In the genomic region with DNA sequence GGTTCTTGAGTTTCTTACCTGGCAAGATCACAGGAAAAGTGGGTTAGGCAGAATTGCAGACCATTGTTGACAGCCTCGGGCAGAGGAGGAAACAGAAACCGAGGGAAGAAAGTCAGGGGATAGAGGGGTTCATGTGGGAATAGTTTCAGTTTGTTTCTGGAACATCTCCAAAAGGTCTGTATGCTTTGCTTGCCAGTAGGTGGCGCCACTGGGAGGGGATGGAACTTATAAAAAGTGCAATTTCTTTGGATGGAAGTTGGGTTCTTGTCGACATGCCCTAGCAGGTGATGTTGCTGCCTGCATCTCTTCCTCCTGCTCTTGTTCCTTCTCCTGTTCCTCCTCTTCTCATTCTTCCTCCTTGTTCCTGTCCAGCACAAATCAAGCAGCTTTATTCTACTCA, we compare ENCODE assay signal across 10 mouse cellular contexts.
DNase-seq lines count a peak whose midpoint lies in the region; ATAC-seq and TF ChIP-seq lines count a peak whose summit lies in the region.
"Had no signal": no experiment of that assay in that cellular context is flagged by ENCODE, and none has a peak within 500 bp of the region (broad histone marks: within the 10 kb centered on the region; RNA-seq: fewer than 3 reads in every experiment).

No protein-coding gene starts in this region.

- ATAC-seq in heart, postnatal 0 days (ENCODE audit: insufficient read depth, low read depth) = no peak

- H3K4me1 ChIP-seq in heart, postnatal 0 days (ENCODE audit: control insufficient read depth, insufficient read depth) = peaks cover 9% of the 10 kb centered on the region
- H3K4me1 ChIP-seq in heart, embryonic 10.5 days = peaks cover 8% of the 10 kb centered on the region
- no peaks in the 10 kb centered on the region for H3K4me1 ChIP-seq in cortical plate, adult 2 months (ENCODE audit: control insufficient read depth, insufficient read depth, low read length)
- H3K4me1 ChIP-seq: hindbrain, embryonic 10.5 days; limb, embryonic 13.5 days had no signal

- no peaks in the 10 kb centered on the region for H3K36me3 ChIP-seq in heart, postnatal 0 days (replicated peaks; ENCODE audit: control insufficient read depth, insufficient read depth, low read length)
- H3K36me3 ChIP-seq in heart, embryonic 10.5 days = no peaks in the 10 kb centered on the region
- H3K36me3 ChIP-seq: hindbrain, embryonic 10.5 days; limb, embryonic 13.5 days had no signal

- no peak for DNase-seq in heart, postnatal 0 days (ENCODE audit: low spot score)
- DNase-seq in heart, embryonic 10.5 days (ENCODE audit: low spot score) = no peak
- DNase-seq in spleen, postnatal 10 days (ENCODE audit: low spot score in 2 of 2) = peak; percentile 4 to 26
- DNase-seq in spleen, postnatal 36 days (ENCODE audit: low spot score in 2 of 2) = no peak
- peak; percentile 6 for DNase-seq in lung, postnatal 36 days
- no peak for DNase-seq in retina, embryonic 14.5 days (ENCODE audit: low spot score)
- DNase-seq in frontal cortex, postnatal 10 days (ENCODE audit: low spot score in 2 of 2) = no peak

- H3K9ac ChIP-seq in heart, postnatal 0 days (replicated peaks; ENCODE audit: low read depth, low read length) = no peak overlapping the region
- H3K9ac ChIP-seq: limb, embryonic 13.5 days had no signal

- TF ChIP-seq EP300 in heart, postnatal 0 days (IDR thresholded peaks at IDR 0.05; ENCODE audit: low read depth) = no peak

- no peaks in the 10 kb centered on the region for H3K27me3 ChIP-seq in heart, postnatal 0 days (ENCODE audit: control insufficient read depth, insufficient read depth, low read length)
- H3K27me3 ChIP-seq in heart, embryonic 10.5 days (ENCODE audit: insufficient read depth, poor library complexity, severe bottlenecking) = no peaks in the 10 kb centered on the region
- H3K27me3 ChIP-seq: limb, embryonic 13.5 days had no signal

- no peak overlapping the region for H3K27ac ChIP-seq in heart, postnatal 0 days (ENCODE audit: low read depth)
- H3K27ac ChIP-seq in heart, embryonic 10.5 days = no peak overlapping the region
- no peak overlapping the region for H3K27ac ChIP-seq in cortical plate, adult 2 months (ENCODE audit: insufficient read depth, low read length)
- H3K27ac ChIP-seq: hindbrain, embryonic 10.5 days; limb, embryonic 13.5 days had no signal

- no peak for TF ChIP-seq POLR2A in cortical plate, adult 2 months (IDR thresholded peaks at IDR 0.05; ENCODE audit: extremely low read depth, insufficient read depth, low read length)

- no peak overlapping the region for H3K4me2 ChIP-seq in heart, postnatal 0 days (ENCODE audit: low read depth, low read length)
- H3K4me2 ChIP-seq: limb, embryonic 13.5 days had no signal

- no peaks in the 10 kb centered on the region for H3K9me3 ChIP-seq in heart, postnatal 0 days (replicated peaks; ENCODE audit: control insufficient read depth, low read length)
- H3K9me3 ChIP-seq in heart, embryonic 10.5 days = no peaks in the 10 kb centered on the region
- H3K9me3 ChIP-seq: hindbrain, embryonic 10.5 days; limb, embryonic 13.5 days had no signal

- TF ChIP-seq CTCF in heart, postnatal 0 days (IDR thresholded peaks at IDR 0.05; ENCODE audit: low read depth) = peak; percentile 33; the same call in 1 of the 2 replicates
- peak; percentile 26; the same call in 1 of the 2 replicates for TF ChIP-seq CTCF in cortical plate, adult 2 months (IDR thresholded peaks at IDR 0.05; ENCODE audit: extremely low read depth, insufficient read depth, low read length)

- WGBS in heart, postnatal 0 days = 37% methylated on average over 4 of the region's 4 CpGs
- 50% methylated on average over 4 of the region's 4 CpGs for WGBS in heart, embryonic 10.5 days

- no peak overlapping the region for H3K4me3 ChIP-seq in heart, postnatal 0 days (ENCODE audit: low read depth, low read length)
- no peak overlapping the region for H3K4me3 ChIP-seq in heart, embryonic 10.5 days
- no peak overlapping the region for H3K4me3 ChIP-seq in cortical plate, adult 2 months (ENCODE audit: insufficient read depth, low read length)
- H3K4me3 ChIP-seq: hindbrain, embryonic 10.5 days; limb, embryonic 13.5 days had no signal

Comparison
In these comparisons a context has a peak if more than half of its experiments do, and no peak if none do; other contexts are left out.
1. DNase-seq: peak in spleen, postnatal 10 days (2 of 2) and lung, postnatal 36 days (single experiment); none in heart, postnatal 0 days (single experiment), heart, embryonic 10.5 days (single experiment), spleen, postnatal 36 days (0 of 2), retina, embryonic 14.5 days (single experiment) and frontal cortex, postnatal 10 days (0 of 2).